Comparison of ENCODE assay signal across 11 mouse cellular contexts in genomic region chr1:136958185-136958584, GRCm38 (mm10). TPM values are rescaled to one million over a fixed set of nuclear protein-coding genes. Genes with fewer than 3 reads are reported as not detected.
DNase-seq lines count a peak whose midpoint lies in the region; ATAC-seq and TF ChIP-seq lines count a peak whose summit lies in the region.
"Had no signal": no experiment of that assay in that cellular context is flagged by ENCODE, and none has a peak within 500 bp of the region (broad histone marks: within the 10 kb centered on the region; RNA-seq: fewer than 3 reads in every experiment).

No protein-coding gene starts in this region.

- peaks cover 76% of the 10 kb centered on the region for H3K27me3 ChIP-seq in forebrain, embryonic 10.5 days (ENCODE audit: poor library complexity, severe bottlenecking)
- peaks cover 55% of the 10 kb centered on the region for H3K27me3 ChIP-seq in forebrain, embryonic 15.5 days
- peaks cover 55% of the 10 kb centered on the region for H3K27me3 ChIP-seq in hindbrain, embryonic 14.5 days (ENCODE audit: control insufficient read depth, insufficient read depth, low read length)
- H3K27me3 ChIP-seq in liver, postnatal 0 days (ENCODE audit: insufficient read depth, low read length): 0 out of 2 replicates have a peak, but pooled peaks cover 8% of the 10 kb centered on the region

- 0% methylated on average over 11 of the region's 13 CpGs for WGBS in forebrain, embryonic 10.5 days
- WGBS in forebrain, embryonic 15.5 days: 0% methylated on average over 8 of the region's 13 CpGs
- WGBS in hindbrain, embryonic 14.5 days: under 1% methylated on average over 12 of the region's 13 CpGs
- 1% methylated on average over 12 of the region's 13 CpGs for WGBS in liver, postnatal 0 days (ENCODE audit: insufficient replicate concordance)

- no peak for TF ChIP-seq CTCF in liver, postnatal 0 days (IDR thresholded peaks at IDR 0.05; ENCODE audit: low read depth)

- H3K4me2 ChIP-seq in forebrain, embryonic 15.5 days (replicated peaks): no peak overlapping the region
- H3K4me2 ChIP-seq in hindbrain, embryonic 14.5 days (replicated peaks): no peak overlapping the region
- peak overlapping the region; percentile 66 for H3K4me2 ChIP-seq in liver, postnatal 0 days (ENCODE audit: low read depth, low read length)

- H3K4me1 ChIP-seq in forebrain, embryonic 10.5 days: peaks cover 20% of the 10 kb centered on the region
- H3K4me1 ChIP-seq in forebrain, embryonic 15.5 days: 0 out of 2 replicates have a peak, but pooled peaks cover 6% of the 10 kb centered on the region
- no peaks in the 10 kb centered on the region for H3K4me1 ChIP-seq in hindbrain, embryonic 14.5 days (replicated peaks; ENCODE audit: control insufficient read depth, insufficient read depth, low read length)
- no peaks in the 10 kb centered on the region; the same call in 1 of the 2 replicates for H3K4me1 ChIP-seq in liver, postnatal 0 days (ENCODE audit: insufficient read depth)
- H3K4me1 ChIP-seq: megakaryocyte, embryonic 14.5 days had no signal

- H3K9ac ChIP-seq in forebrain, embryonic 15.5 days (replicated peaks): no peak overlapping the region
- H3K9ac ChIP-seq in hindbrain, embryonic 14.5 days: no peak overlapping the region
- peak overlapping the region; percentile 51 for H3K9ac ChIP-seq in liver, postnatal 0 days (replicated peaks)

- H3K9me3 ChIP-seq in forebrain, embryonic 10.5 days: no peaks in the 10 kb centered on the region
- no peaks in the 10 kb centered on the region for H3K9me3 ChIP-seq in forebrain, embryonic 15.5 days
- H3K9me3 ChIP-seq in hindbrain, embryonic 14.5 days (ENCODE audit: control insufficient read depth, low read length): no peaks in the 10 kb centered on the region
- H3K9me3 ChIP-seq in liver, postnatal 0 days (ENCODE audit: low read length): no peaks in the 10 kb centered on the region

- peak overlapping the region; percentile 29 for H3K4me3 ChIP-seq in forebrain, embryonic 10.5 days
- no peak overlapping the region for H3K4me3 ChIP-seq in forebrain, embryonic 15.5 days
- H3K4me3 ChIP-seq in hindbrain, embryonic 14.5 days (replicated peaks; ENCODE audit: low read length): no peak overlapping the region
- H3K4me3 ChIP-seq in liver, postnatal 0 days (ENCODE audit: low read depth, low read length): peak overlapping the region; percentile 36
- H3K4me3 ChIP-seq: layer of hippocampus, adult 2 months; megakaryocyte, embryonic 14.5 days had no signal

- H3K27ac ChIP-seq in forebrain, embryonic 10.5 days: no peak overlapping the region
- no peak overlapping the region for H3K27ac ChIP-seq in forebrain, embryonic 15.5 days (replicated peaks)
- no peak overlapping the region for H3K27ac ChIP-seq in hindbrain, embryonic 14.5 days
- H3K27ac ChIP-seq in liver, postnatal 0 days (ENCODE audit: low read depth): peak overlapping the region; percentile 51; the same call in 1 of the 2 replicates
- H3K27ac ChIP-seq: layer of hippocampus, adult 2 months had no signal

- DNase-seq in forebrain, embryonic 10.5 days (ENCODE audit: extremely low spot score, low spot score): peak; percentile 42
- DNase-seq in ZHBTc4 (ENCODE audit: low read depth, low spot score): peak; percentile 39
- no peak for DNase-seq in hindbrain, embryonic 14.5 days (ENCODE audit: low spot score)
- DNase-seq in liver, postnatal 0 days: no peak
- DNase-seq in gastrocnemius, postnatal 4 days (ENCODE audit: low spot score in 2 of 2): no peak
- DNase-seq in ovary, postnatal 36 days (ENCODE audit: low spot score): no peak
- no peak for DNase-seq in cerebellum, postnatal 36 days
- DNase-seq: cerebellum, adult 9-10 months had no signal

- no peaks in the 10 kb centered on the region for H3K36me3 ChIP-seq in forebrain, embryonic 10.5 days (replicated peaks)
- no peaks in the 10 kb centered on the region for H3K36me3 ChIP-seq in forebrain, embryonic 15.5 days
- no peaks in the 10 kb centered on the region for H3K36me3 ChIP-seq in hindbrain, embryonic 14.5 days (replicated peaks; ENCODE audit: control insufficient read depth, insufficient read depth)
- no peaks in the 10 kb centered on the region for H3K36me3 ChIP-seq in liver, postnatal 0 days (replicated peaks; ENCODE audit: insufficient read depth, low read length)

- no peak for ATAC-seq in forebrain, embryonic 15.5 days (replicated peaks)
- ATAC-seq in hindbrain, embryonic 14.5 days (ENCODE audit: low FRiP score): peak; percentile 43; the same call in 1 of the 2 replicates
- ATAC-seq in liver, postnatal 0 days: no peak

- no peak for TF ChIP-seq EP300 in liver, postnatal 0 days (IDR thresholded peaks at IDR 0.05; ENCODE audit: low read depth)

RNA-seq across cellular contexts. Expression of gene Nr5a2, which starts 2.1 kb away (rescaled TPM):
- polyA plus RNA-seq in forebrain, embryonic 10.5 days (2016; fragmentation: Nextera tagmentation; extraction: Ambion mirVana): 0.20 and 0.24 TPM in 2 replicates
- 0.17 and 0.42 TPM in 2 replicates for polyA plus RNA-seq in forebrain, embryonic 15.5 days (2015; fragmentation: Nextera tagmentation; extraction: Ambion mirVana)
- polyA plus RNA-seq in hindbrain, embryonic 14.5 days (2014; fragmentation: Nextera tagmentation; extraction: Ambion mirVana): 1.0 and 1.3 TPM in 2 replicates
- 3.1 and 3.2 TPM in 2 replicates for polyA plus RNA-seq in liver, postnatal 0 days (2015; fragmentation: Nextera tagmentation; extraction: Ambion mirVana)
- total RNA-seq in gastrocnemius, postnatal 4 days (2021): 1 to 10 TPM; 2.6 to 3.9 TPM
- total RNA-seq: layer of hippocampus, adult 2 months had no signal

Comparison
In these comparisons a context has a peak if more than half of its experiments do, and no peak if none do; other contexts are left out.
1. H3K4me3 ChIP-seq: peak in forebrain, embryonic 10.5 days (single experiment) and liver, postnatal 0 days (single experiment); none in forebrain, embryonic 15.5 days (single experiment) and hindbrain, embryonic 14.5 days (single experiment).
2. DNase-seq: peak in forebrain, embryonic 10.5 days (single experiment) and ZHBTc4 (single experiment); none in hindbrain, embryonic 14.5 days (single experiment), liver, postnatal 0 days (single experiment), gastrocnemius, postnatal 4 days (0 of 2), ovary, postnatal 36 days (single experiment) and cerebellum, postnatal 36 days (0 of 2).